Mouse (Mus musculus): Measurements from ENCODE around the gene Tns2. TPM values are rescaled to one million over a fixed set of nuclear protein-coding genes. Genes with fewer than 3 reads are reported as not detected.

Tns2 gene
- total RNA-seq, 4 experiments from 2014 or later, result 22.4 to 26.9 (median 24.8) TPM

DNA sequence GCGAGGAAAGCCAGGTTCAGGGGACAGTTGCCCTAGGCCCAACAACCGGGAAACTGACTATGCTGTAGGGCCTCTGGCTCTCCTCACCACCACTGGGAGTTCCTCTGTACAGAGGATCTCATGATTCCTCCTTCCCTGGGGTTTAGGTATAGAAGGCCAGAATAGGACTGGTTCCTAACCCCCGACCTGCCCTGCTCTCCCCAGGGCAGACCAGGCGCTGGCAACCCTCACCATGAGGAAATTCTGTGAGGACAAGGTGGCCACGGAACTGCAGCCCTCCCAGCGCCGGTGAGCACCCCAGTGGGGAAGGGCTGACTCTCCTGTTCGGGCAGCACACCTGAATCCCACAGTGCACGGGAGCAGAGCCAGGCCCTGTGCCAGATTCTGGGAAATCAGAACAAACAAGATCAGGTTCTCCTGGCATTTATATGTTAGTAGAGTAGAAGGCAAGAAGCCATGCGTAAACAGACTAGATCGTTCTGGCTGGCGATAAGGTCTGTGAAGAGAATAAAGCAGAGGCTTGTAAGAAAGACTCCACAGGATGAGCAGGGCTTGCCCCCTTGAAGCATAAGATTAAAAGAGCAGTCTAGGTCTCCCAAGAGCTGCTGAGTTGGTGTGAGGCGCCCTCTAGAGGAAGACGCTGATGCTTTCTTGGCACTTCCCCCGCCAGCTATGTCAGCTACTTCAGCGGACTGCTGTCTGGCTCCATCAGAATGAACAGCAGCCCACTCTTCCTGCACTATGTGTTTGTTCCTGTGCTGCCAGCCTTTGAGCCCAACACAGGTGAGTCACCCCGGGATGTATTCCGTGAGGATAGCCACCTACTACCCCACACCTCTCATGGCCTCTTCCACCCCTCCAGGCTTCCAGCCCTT lies 8.7 kb downstream of the Tns2 start:
- peak in 1 of 2 experiments; percentile 82 for DNase-seq (ENCODE audit: low spot score in 2 of 2)

- no peak for DNase-seq (ENCODE audit: low spot score in 2 of 2)
These were observed 10.1 kb downstream of the Tns2 start for GRCm38 (mm10) chr15:102110271-102110670.

GRCm38 (mm10) chr15:102110701-102111494 lies 10.7 kb downstream of the Tns2 start:
- no peak for DNase-seq (ENCODE audit: low spot score in 2 of 2)

DNA sequence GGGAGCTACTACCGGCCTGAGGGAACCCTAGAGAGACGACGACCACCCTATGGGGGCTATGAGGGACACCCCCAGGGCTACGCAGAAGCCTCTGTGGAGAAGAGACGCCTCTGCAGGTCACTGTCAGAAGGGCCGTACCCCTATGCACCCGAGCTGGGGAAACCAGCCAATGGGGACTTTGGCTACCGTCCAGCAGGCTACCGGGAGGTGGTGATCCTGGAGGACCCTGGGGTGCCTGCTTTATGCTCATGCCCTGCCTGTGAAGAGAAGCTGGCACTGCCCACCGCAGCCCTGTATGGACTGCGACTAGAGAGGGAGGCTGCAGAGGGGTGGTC lies 11.2 kb downstream of the Tns2 start:
- DNase-seq (ENCODE audit: low spot score in 2 of 2), result no peak

DNA sequence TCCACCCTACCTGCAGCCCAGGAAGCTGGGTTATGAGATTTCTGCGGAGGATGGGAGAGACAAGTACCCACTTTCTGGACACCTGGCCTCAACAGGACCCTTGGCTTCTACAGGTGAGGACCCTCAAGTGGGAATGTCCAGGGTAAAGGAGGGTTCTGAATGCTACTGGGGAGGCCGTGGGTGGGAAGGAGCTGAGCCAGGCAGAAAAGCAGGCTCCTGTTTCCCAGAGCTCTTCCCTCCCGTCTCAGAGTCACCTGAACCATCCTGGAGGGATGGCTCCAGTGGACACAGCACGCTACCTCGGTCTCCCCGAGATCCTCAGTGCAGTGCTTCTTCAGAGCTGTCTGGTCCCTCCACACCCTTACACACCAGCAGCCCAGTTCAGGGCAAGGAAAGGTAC lies 12.0 kb downstream of the Tns2 start:
- DNase-seq (ENCODE audit: low spot score in 2 of 2), result no peak

GRCm38 (mm10) chr15:102112827-102113226 lies 12.6 kb downstream of the Tns2 start:
- DNase-seq (ENCODE audit: low spot score in 2 of 2), result no peak

GRCm38 (mm10) chr15:102113674-102114073 lies 13.5 kb downstream of the Tns2 start:
- no peak for DNase-seq (ENCODE audit: low spot score in 2 of 2)

DNA sequence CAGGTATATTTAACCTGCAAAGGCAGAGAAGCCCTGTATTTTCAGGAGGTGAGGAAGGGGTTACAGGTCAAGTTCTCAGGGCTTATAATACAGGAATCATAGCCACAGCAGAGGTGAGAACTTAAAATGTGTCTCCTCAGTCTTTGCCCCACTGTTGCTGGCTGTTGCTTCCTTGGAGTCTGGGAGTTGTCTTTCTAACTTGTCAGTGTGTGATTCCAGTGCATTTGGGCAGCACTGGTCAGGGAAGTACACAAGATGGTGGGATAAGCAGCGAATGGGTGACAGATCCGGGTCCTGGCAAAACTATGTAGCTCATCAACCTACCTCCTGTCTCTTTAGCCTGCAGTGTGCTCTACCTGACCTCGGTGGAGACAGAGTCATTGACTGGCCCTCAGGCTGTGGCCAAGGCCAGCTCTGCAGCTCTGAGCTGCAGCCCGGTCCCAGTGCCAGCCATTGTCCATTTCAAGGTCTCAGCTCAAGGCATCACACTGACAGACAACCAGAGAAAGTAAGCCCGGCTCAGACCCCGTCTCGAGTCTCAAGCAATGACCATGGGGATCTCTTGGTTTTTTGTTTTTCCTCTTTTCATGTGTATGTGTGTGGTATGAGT lies 14.5 kb downstream of the Tns2 start:
- DNase-seq (ENCODE audit: low spot score in 2 of 2), result no peak

DNA sequence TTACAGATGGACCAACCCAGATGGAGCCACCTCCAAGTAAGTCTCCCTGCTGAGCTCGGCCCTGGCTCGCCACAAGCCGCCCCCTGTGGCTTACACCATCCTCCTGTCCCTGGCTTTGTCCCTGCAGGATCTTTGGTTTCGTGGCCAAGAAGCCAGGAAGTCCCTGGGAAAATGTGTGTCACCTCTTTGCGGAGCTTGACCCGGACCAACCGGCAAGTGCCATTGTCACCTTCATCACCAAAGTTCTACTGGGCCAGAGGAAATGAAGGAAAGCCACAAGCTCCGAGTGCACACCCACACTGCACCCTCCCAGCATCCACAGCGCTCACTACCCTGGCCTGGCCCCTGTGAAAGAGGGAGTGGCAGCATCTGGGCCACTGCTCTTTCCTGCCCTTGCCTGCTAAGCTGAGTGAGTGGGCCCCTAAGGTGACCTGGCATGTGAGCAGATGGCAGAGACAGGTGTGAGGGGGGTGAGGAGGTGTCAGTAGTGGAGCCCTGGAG lies 15.6 kb downstream of the Tns2 start:
- no peak for DNase-seq (ENCODE audit: low spot score in 2 of 2)

DNA sequence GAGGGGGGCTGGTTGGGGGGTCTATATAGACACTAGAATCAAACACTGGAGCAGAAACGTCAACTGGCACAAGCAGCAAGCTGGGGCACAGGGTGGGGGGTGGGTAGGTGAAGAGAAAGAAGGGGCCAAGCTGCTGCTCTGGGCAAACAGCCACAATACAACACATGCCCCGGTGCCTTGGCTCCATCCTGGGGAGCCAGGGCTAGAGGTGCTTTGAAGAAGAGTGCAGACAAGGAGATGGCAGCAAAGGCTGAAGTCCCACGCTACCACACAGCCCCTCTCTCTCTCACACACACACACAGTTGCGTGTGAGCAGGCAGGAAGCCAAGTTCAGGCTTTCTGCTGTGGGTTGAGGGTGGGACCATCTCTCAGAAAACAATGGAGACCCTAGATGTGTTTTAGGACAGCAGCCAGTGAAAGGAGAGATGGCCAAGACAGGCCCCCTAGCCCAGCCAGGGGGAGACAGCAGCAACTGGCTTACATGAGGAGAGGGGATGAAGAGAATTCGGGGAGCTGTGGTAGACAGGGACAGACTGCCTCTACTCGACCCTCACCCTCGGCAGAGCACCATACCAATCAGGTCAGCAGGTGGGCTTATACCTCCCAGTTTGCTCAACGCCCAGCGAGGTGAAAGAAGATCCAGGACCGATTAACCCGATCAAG lies 16.7 kb downstream of the Tns2 start:
- DNase-seq (ENCODE audit: low spot score in 2 of 2), result no peak

- DNase-seq (ENCODE audit: low spot score in 2 of 2), result no peak
These were observed 17.5 kb downstream of the Tns2 start for GRCm38 (mm10) chr15:102117461-102118443.

DNA sequence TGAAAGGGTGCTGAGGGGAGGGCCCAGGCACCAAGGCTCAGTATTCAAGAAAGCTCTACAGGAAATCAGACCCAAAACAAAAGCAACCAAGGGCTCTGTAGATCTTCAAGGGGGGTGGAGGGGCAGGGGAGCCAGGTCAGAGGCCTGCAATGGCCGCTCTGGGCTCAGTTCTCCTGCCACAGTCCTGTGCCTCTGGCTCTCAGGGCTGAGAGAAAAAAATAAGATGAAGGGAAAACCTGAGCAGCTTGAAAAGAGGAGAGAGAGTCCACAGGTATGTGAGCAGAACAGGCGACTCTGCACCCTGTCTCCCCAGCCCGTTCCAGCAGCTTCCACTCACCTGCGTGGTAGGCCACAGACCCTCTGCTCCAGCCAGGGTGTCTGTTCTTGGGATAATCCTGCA lies 18.4 kb downstream of the Tns2 start:
- DNase-seq (ENCODE audit: low spot score in 2 of 2), result no peak

- DNase-seq (ENCODE audit: low spot score in 2 of 2), result no peak
These were observed 19.1 kb downstream of the Tns2 start for GRCm38 (mm10) chr15:102119121-102119830.

- DNase-seq (ENCODE audit: low spot score in 2 of 2), result no peak
These were observed 19.6 kb downstream of the Tns2 start for GRCm38 (mm10) chr15:102119831-102120170.

DNA sequence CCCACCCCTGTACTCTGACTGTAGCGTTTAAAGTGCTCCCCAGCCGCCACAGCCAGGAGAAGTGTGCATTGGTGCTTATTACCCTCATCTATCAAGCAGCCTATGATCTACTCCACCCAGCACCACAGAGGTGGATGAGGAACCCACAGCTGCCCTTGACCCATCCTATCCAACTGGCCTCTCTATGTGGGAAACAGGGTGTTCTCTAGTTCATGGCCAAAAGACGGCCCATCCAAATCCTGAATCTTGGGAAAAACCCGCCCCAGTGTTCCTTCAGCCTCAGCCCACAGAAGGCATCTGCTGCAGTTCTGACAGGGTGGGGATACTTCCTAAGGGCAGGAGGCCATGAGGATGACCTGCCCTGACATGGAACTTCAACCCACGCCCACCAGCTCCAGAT lies 20.3 kb downstream of the Tns2 start:
- no peak for DNase-seq (ENCODE audit: low spot score in 2 of 2)

DNA sequence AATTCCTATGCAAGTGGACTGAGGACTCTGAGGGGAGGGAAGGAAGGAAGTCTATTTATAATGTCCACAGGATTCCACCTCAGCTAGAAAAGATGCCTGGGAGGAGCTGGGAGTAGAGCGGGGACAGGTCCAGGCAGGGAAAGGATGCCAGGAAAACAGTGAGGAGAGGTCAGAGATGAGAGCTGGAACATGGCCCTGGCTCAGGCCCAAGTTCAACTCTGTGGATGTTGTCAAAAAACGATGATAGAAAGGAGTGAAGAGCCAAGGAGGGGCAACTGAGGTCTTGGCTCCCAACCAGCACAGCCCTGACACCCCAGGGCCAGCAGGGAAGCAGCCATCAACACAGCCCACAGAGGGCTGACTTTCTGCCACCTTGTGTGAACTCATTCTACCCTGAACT lies 26.1 kb downstream of the Tns2 start:
- no peak for DNase-seq (ENCODE audit: low spot score in 2 of 2)

- no peak for DNase-seq (ENCODE audit: low spot score in 2 of 2)
These were observed 33.1 kb downstream of the Tns2 start for GRCm38 (mm10) chr15:102133314-102133713.

- DNase-seq (ENCODE audit: low spot score in 2 of 2), result no peak
These were observed 34.5 kb downstream of the Tns2 start for GRCm38 (mm10) chr15:102134709-102135108.

GRCm38 (mm10) chr15:102135522-102136128 lies 35.4 kb downstream of the Tns2 start:
- peak; percentile 33 to 54 for DNase-seq (ENCODE audit: low spot score in 2 of 2)

All from layer of hippocampus, adult 8-10 months (tissue).